Mouse (Mus musculus) megakaryocyte, embryonic 14.5 days (primary cell): ENCODE measurements around the gene 5730596B20Rik. TPM values are rescaled to one million over a fixed set of nuclear protein-coding genes. Genes with fewer than 3 reads are reported as not detected.

Experiments used
- H3K27me3 ChIP-seq: replicated peaks from 2 replicates; pipeline ENCODE3; 2012; ENCODE audit warnings: inconsistent platforms
- H3K36me3 ChIP-seq: replicated peaks from 2 replicates; pipeline ENCODE3; 2012; ENCODE audit warnings: low read length, inconsistent platforms, mixed read lengths
- H3K4me1 ChIP-seq: 2 replicates; pipeline ENCODE4 v1.6.1; 2012; ENCODE audit warnings: inconsistent platforms
- H3K4me3 ChIP-seq: replicated peaks from 2 replicates; pipeline ENCODE3; 2012; ENCODE audit warnings: moderate library complexity, mild to moderate bottlenecking, inconsistent platforms
- H3K9me3 ChIP-seq: 2 replicates; pipeline ENCODE4 v1.6.1; 2012; ENCODE audit warnings: inconsistent platforms
- FLI1 ChIP-seq: IDR thresholded peaks from 2 replicates; pipeline ENCODE4 v1.6.1; 2012; ENCODE audit warnings: low read length, inconsistent platforms, mixed read lengths
- GATA1 ChIP-seq: IDR thresholded peaks from 3 replicates; pipeline ENCODE4 v1.6.1; 2012; ENCODE audit warnings: mixed read lengths, low read length, inconsistent platforms, borderline replicate concordance
- polyA plus RNA-seq: library from polyadenylated mRNA; stranded (reverse); fragments of >175 nt; gene quantifications from 2 replicates; pipeline ENCODE4 v1.2.3, GENCODE M21; 2012; ENCODE audit warnings: low replicate concordance; ENCODE audit not compliant: insufficient read depth

Gene 5730596B20Rik
- polyA plus RNA-seq, 1 experiment, result not detected

DNA sequence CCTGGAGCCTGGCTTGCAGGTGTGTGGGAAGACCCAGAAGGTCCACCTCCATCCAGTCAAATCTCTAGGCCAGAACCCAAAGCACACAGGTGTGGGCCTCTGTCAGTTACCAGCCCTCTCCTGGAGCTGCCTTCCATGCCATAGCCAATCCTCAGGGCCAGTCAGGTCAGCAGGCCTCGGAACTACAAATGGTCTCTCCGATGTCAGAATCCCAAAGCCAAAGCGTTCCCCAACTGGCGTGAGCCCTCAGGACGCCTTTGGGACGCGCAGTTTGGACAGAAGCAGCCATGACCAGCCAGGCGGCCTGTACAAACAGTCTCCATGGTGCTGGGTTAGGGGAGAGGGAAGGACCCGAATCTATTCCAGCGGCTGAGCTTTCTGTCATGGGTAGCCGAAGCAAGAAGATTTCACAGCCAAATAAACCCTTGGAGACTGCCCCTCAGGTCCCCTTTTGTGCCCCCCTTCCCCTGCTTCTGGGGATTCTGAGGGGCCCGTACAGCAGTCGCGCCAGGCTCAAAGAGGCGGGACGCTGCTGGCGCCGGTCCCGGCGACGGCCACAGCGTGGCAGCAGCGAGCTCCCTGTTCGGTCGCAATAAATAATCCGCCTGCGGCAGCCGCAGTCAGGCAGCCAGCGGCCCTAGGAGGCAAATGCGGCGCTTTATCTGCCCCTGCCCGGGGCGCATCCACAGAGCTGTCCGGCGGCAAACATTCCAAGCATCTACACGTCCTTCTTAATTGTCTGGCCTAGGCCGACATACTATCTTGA lies 34.1 kb downstream of the 5730596B20Rik start:
- H3K4me1 ChIP-seq, result peaks cover 45% of the 10 kb centered on the region
- H3K27me3 ChIP-seq, result peaks cover 90% of the 10 kb centered on the region
- H3K9me3 ChIP-seq, result peaks cover 14% of the 10 kb centered on the region
- peak overlapping the region; percentile 97 for H3K4me3 ChIP-seq
- no peak for TF ChIP-seq GATA1
- TF ChIP-seq FLI1, result no peak
- H3K36me3 ChIP-seq, result peaks cover 2% of the 10 kb centered on the region

DNA sequence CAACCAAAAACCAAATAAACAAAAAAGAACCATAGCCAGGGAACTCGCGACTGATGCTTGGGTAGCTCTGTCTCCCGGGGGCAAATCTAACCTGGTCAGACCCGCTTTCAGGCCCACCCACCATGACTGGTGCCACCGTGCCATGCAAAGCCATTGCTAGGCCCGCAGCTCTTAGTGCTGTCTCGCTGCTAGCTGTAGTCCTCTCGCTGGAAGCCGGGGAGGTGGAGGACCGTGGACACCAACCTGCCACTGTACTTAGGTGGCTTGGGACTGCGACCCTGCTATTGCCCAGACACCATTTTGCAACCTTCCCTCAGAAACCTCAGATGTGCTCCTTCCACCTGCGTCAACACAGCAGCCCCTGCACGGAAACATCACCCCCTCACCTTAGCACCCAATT lies 34.7 kb downstream of the 5730596B20Rik start:
- H3K4me3 ChIP-seq, result peak overlapping the region; percentile 97
- peaks cover 91% of the 10 kb centered on the region for H3K27me3 ChIP-seq
- no peaks in the 10 kb centered on the region for H3K36me3 ChIP-seq
- TF ChIP-seq FLI1 (no peak), GATA1 (no peak)
- H3K9me3 ChIP-seq, result peaks cover 12% of the 10 kb centered on the region; the same call in 1 of the 2 replicates
- H3K4me1 ChIP-seq, result peaks cover 51% of the 10 kb centered on the region

DNA sequence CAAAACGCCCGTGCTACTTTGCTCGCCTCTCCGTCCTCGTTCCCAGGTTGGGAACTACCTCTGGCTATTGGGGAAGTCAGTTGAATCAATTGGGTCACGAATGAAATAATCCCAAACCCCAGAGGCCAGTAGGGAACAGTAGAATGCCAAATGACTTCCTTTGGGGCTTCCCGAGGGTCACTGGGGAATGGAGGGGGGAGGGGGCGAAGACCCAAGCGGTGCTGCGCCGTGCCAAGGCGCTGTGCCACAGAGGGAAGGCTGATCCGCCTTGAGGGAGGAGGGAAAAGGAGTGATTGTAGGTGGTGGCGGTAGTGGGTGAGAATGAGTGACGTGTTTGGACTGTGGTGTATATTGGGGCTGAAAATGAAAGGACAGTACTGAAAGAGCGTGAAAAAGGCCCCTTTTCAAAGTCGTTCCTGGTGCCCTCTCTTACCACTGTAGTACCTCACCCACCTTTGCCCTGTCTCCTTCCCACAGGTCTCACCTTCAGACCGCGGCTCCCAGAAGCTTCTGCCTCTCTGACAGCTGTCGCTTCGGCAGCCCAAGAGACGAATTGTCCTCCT lies 35.3 kb downstream of the 5730596B20Rik start:
- H3K27me3 ChIP-seq, result peaks cover 91% of the 10 kb centered on the region
- H3K4me3 ChIP-seq, result peak overlapping the region; percentile 97
- peaks cover 58% of the 10 kb centered on the region for H3K4me1 ChIP-seq
- H3K36me3 ChIP-seq, result no peaks in the 10 kb centered on the region
- TF ChIP-seq GATA1, result no peak
- TF ChIP-seq FLI1, result no peak
- H3K9me3 ChIP-seq, result peaks cover 12% of the 10 kb centered on the region; the same call in 1 of the 2 replicates

DNA sequence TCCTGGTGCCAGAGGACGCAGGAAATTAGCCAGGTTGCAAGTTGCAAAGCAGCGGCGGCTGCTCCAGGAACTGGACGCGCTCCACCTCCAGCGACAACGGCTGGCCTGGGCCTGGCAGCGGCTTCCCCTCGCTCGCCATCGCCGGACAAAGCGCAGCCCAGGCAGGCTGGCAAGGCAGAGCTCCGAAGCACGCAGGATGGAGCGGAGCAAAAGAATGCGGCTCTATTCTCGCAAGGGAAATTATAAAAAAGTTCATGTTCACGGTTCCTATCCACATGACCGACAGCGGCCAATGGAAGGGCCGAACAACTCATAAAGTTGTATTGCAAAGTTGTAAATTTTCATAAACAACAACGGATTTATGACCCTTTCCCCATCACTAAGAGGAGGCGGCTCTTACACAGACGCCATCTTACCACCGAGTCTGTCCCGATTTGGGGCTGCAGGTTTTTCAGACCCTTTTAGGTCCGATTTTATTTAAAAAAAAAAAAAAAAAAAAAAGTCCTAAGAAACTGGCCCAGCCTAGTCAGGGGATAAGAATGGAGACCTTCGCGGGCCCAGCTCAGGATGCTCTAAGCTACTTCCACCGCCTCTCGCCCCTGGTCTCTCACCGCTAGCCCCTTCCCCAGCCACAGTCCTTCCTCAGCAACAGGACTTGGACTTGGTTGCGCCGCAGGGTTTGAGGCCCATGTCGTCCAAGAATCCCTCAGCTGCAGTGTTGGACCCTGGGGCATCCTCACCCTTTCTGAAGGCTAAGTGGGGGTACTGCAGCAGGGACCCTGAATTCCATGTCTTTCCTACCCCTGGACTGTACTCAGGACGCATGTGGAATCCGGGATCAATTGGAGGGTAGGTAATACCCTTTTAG lies 36.1 kb downstream of the 5730596B20Rik start, which contains the start of the genes Hoxa3 and Gm28308:
TSS of gene Hoxa3 (minus strand) at position 218 of the 868 bp plus-strand sequence.
TSS of gene Gm28308 (minus strand) at position 221 of the 868 bp plus-strand sequence.
- Histone ChIP-seq H3K9me3 (peaks cover 7% of the 10 kb centered on the region; the same call in 1 of the 2 replicates), H3K4me3 (peak within 1 kb of the TSS; percentile 97), H3K27me3 (peaks cover 93% of the 10 kb centered on the region), H3K36me3 (no peaks in the 10 kb centered on the region), H3K4me1 (peaks cover 65% of the 10 kb centered on the region)
- TF ChIP-seq GATA1 (no peak), FLI1 (no peak)

DNA sequence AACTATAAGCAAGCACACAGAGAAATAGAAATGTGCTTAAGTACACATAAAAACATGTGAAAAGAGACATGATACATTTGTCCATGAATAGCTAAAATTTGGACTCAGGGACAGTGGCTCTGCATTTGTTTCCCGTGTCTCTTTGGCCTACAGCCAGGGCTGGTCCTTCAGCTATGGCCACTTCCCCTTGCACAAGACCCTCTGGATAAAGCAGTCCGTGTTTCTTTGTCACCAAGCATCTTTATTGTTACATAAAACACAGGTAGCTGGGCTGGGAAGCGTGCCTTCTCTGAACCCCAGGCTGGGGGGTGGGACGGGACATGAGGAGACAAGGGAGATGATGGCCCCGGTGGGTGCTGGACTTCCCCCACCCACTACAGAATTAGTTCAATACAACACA lies 37.0 kb downstream of the 5730596B20Rik start:
- Histone ChIP-seq H3K4me3 (no peak overlapping the region), H3K9me3 (0 out of 2 replicates have a peak, but pooled peaks cover 2% of the 10 kb centered on the region), H3K27me3 (peaks cover 94% of the 10 kb centered on the region), H3K36me3 (no peaks in the 10 kb centered on the region), H3K4me1 (peaks cover 71% of the 10 kb centered on the region)
- TF ChIP-seq FLI1, result no peak
- TF ChIP-seq GATA1, result no peak

GRCm38 (mm10) chr6:52215070-52215469 lies 37.8 kb downstream of the 5730596B20Rik start:
- Histone ChIP-seq H3K36me3 (no peaks in the 10 kb centered on the region), H3K4me1 (peaks cover 70% of the 10 kb centered on the region), H3K9me3 (no peaks in the 10 kb centered on the region), H3K27me3 (peaks cover 94% of the 10 kb centered on the region), H3K4me3 (no peak overlapping the region)
- TF ChIP-seq FLI1 (no peak), GATA1 (no peak)

DNA sequence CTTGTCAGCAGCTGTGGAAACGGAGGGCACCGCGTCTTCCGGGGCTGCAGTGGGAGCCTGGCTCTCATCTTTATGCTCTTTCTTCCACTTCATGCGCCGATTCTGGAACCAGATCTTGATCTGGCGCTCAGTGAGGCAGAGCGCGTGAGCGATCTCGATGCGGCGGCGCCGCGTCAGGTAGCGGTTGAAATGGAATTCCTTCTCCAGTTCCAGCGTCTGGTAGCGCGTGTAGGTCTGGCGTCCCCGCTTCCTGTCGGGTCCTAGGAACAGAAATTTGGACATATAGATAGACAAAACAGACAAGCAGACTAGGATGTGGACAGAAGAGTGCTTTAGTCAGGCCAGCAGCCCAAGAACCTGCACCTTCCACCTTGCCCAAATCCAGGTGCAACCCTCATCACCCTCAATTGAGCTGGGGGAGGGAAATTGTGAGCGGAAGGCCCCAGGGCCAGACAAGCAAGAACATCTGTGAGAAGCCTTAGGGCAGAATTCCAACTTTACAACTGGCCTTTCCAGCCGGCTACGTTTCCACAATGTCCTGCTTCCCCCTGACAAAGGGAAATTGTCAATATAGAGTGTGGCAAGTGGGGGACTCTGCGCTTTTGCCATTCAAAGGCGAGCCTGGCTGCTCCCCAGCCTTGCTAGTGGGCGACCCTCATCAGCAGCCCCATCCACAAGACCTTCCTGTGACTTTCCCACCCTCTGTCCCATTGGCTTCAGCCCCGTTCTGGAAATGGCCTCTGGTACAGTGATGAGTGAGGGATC lies 38.7 kb downstream of the 5730596B20Rik start:
- Histone ChIP-seq H3K4me1 (peaks cover 77% of the 10 kb centered on the region), H3K27me3 (peaks cover 100% of the 10 kb centered on the region), H3K4me3 (peak overlapping the region; percentile 46), H3K36me3 (no peaks in the 10 kb centered on the region), H3K9me3 (no peaks in the 10 kb centered on the region)
- no peak for TF ChIP-seq FLI1
- TF ChIP-seq GATA1, result no peak

DNA sequence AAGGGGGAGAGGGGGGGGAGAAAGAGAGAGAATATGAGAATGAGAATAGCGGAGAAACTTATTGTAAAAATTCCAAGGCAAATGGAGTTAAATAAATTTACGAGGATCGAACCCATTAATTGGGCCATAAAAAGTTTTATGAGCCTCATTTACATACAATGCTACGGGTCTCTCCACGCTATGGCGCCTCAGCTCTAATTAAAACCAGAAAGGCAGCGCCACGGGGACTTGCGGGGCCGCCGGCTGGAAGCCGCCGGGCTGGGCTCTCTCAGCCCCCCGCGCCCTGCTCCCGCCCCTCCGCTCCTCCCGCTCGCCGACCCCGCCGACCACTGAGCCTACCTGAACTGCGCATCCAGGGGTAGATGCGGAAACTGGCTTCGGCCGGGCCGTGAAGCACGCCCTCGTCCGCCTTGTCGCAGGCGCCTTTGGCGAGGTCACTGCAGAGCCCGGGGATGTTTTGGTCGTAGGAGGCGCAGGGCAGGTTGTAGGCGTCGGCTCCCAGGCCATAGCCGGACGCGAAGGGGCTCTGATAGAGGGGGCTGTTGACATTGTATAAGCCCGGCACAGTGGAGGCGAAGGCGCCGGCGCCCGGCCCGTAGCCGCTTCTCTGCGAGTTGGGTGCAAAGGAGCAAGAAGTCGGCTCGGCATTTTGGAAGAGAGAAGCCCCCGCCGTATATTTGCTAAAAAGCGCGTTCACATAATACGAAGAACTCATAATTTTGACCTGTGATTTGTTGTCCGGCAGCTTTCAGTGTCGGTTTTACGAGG lies 39.6 kb downstream of the 5730596B20Rik start:
- Histone ChIP-seq H3K4me1 (peaks cover 77% of the 10 kb centered on the region), H3K36me3 (no peaks in the 10 kb centered on the region), H3K4me3 (peak overlapping the region; percentile 89), H3K9me3 (no peaks in the 10 kb centered on the region), H3K27me3 (peaks cover 98% of the 10 kb centered on the region)
- TF ChIP-seq FLI1 (no peak), GATA1 (no peak)
